Mouse (Mus musculus) adrenal gland, adult 8-10 months (tissue): ENCODE measurements around the gene Gm17334. TPM values are rescaled to one million over a fixed set of nuclear protein-coding genes. Genes with fewer than 3 reads are reported as not detected.
A peak's percentile ranks its signal among the peaks of the same experiment; 100 is the strongest.
"Not testable (repeated sequence)": the region's sequence is repeated elsewhere in the genome, so short reads cannot be mapped to it uniquely, and the experiment has no call there.

ENCODE experiments used
- DNase-seq: peaks from one replicate; pipeline ENCODE4 v3.0.0; 2022
- total RNA-seq, 4 experiments: library from RNA; stranded (reverse); gene quantifications; 2 replicates each; pipeline ENCODE4 v1.2.4; 2022

Gm17334 gene
- total RNA-seq, 4 experiments from 2014 or later = 0.84 to 1.5 (median 1.1) TPM

- peak; percentile 72 for DNase-seq
Measured at GRCm38 (mm10) chr11:53770125-53770791, 2.7 kb downstream of the Gm17334 start.

GRCm38 (mm10) chr11:53769760-53770124, 3.2 kb downstream of the Gm17334 start, which contains the start of gene Irf1:
Gene Irf1, plus strand, starts transcription at chr11:53770014.
- peak; percentile 94 for DNase-seq

GRCm38 (mm10) chr11:53769185-53769576, 3.8 kb downstream of the Gm17334 start:
- no peak for DNase-seq

- DNase-seq = no peak
Measured at GRCm38 (mm10) chr11:53768422-53769184, 4.4 kb downstream of the Gm17334 start.

DNA sequence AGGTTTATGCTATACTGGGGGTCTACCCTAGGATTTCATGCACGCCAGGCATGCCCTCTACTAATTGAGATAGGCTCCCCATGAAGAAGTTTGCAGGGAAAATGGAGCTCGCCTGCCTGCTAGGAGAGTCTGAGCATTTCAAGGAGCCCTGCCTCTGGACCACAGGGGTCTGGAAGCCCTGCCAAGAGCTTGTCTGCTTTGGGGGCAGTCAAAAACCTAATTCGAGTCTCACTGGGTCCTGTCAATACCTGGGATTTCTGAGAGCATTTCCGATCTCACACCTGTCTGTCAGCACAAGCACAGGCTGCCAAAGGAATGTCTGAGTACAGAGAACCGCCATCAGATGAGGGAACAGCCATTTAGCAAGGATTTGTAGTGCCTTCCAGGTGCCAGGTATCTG, 8.4 kb downstream of the Gm17334 start:
- DNase-seq = no peak

GRCm38 (mm10) chr11:53763496-53764140, 9.4 kb downstream of the Gm17334 start:
- peak; percentile 92 for DNase-seq

- DNase-seq = peak; percentile 92
Measured at GRCm38 (mm10) chr11:53762827-53763495, 10.0 kb downstream of the Gm17334 start.

DNA sequence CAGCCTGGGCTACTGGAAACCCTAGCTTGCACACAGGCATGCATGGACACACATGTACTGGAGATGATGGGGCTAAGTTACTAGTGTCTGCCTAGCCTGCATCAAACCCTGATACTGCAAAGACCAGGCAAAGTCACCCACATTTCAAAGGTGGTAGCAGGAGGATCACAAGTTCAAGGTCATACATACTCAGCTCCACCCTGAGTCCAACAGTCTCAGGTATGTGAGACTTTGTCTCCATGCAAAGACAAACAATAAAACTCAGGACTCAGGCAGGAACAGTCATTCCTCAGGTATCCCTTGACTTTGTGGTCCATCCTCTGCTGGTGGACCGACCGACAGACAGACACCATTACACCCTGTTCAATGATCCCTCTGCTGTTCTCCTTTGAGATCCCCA, 10.6 kb downstream of the Gm17334 start:
- no peak for DNase-seq

DNA sequence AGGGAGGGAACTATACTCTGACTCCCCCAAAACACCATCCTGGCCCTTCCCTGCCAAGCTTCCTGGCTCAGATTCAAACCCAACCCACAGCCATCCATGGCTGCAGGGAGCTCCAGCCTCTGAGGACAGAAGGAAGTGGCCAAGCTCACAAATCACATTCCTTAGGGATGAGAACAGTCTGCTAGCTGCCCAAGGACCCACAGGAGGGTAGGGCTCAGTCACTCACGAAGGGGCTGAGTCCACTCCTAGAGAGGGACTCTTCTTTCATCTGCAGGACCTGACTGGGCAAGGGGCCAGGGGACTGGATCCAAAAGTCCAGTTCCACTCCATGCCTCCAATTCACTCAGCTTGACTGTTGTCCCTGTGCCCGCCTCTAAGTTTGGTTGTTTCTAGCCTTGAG, 11.2 kb downstream of the Gm17334 start:
- peak; percentile 94 for DNase-seq

- DNase-seq = no peak
Measured at GRCm38 (mm10) chr11:53761284-53761683, 11.7 kb downstream of the Gm17334 start.

DNA sequence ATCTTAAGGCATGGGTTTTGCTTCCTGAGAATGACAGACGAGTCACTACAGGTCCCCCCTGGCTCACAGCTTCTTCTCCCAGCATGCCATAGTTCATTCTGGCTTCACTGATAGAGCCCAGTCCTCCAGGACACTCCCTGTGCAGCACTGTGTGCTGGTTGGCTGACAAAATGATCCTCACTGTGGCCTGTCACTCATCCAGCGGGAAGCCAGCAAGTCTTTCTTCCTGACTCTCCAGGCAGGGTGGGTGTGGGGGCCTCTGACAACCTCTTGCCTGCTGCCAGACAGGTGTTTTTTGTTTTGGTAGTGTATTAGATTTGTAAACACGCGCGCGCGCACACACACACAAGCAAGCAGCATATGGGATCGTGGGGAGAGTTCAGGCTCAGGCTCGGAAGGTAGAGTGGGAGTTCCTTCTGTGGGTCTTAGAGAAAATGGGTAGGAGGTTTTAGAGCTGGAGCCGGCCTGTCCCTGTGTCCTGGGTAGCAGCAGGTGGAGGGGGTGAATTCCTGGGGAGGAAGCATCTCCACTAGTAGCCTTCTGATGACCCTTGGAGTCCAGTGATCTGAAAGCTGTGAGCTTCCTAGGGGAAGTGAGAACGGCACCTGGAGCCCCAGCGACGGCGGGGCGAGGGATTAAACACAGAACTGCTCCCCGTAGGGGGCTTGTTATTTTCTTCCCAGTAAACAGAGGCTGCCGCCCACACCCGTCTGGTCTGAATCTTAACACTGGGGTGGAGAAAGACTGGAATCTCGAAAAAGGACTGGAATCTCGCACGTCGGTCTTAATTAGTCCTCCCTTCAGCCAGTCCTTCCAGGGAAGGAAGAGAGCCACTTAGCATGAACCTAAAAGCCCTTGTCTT, 13.2 kb downstream of the Gm17334 start:
- DNase-seq = no peak

DNA sequence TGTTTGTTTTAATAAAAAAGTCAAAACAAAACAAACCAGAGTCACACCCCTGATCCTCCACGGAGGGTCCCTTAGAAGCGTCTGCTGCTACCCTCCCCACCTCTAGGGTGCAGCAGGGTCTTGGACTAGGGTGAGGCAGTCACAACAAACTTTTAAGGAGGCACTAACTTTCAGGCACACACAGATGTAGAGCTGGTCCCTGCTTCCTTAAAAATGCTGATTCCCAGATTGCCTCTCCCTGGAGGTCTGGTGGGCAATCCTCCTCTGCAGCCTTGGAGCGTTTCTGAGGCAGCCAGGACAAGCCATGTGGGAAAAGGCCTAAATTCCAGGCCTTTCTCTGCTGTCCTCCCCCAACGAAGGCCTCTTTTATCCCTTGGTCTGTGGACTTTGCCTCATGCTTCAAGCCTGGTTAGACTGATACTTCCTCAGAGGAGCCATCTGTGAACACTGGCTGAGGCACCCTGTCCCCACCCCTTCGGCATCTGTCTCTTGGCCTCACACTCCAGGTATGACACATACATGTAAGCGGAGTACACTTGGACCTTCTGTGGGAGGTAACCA, 14.1 kb downstream of the Gm17334 start:
- DNase-seq = no peak

DNA sequence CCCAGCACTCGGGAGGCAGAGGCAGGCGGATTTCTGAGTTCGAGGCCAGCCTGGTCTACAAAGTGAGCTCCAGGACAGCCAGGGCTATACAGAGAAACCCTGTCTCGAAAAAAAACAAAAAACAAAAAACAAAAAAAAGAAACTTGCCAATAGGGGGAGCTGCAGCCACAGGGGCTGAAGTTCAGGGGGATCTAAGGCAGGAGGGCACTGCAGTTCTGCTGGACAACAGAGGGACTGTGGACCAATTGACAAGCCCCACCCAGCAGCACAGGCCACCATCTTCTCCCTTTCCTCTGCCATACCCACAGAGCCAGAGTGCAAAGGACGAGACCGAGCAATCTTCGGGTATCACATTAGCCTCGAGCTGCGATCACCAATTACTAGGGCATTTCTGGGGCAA, 15.0 kb downstream of the Gm17334 start:
- not testable (repeated sequence) for DNase-seq

DNA sequence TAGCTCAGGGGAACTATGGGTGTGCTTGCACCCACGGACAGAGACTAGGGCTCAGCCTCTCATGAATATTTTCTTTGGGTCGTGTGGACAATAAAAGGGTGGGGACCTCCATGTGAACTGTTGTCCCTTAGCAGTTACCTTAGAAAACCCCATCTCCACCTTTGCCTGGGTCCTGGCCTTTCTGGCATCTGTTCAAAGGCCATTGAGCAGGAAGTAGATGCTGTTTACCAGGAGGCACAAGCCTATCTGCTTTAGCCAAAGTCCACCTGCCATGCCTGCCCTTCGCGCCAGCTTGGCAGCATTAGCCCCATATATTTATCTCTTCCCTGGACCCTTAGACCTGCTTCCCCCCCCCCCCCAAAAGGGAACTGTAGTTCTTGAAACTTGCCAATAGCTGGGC, 15.4 kb downstream of the Gm17334 start:
- DNase-seq = no peak

DNA sequence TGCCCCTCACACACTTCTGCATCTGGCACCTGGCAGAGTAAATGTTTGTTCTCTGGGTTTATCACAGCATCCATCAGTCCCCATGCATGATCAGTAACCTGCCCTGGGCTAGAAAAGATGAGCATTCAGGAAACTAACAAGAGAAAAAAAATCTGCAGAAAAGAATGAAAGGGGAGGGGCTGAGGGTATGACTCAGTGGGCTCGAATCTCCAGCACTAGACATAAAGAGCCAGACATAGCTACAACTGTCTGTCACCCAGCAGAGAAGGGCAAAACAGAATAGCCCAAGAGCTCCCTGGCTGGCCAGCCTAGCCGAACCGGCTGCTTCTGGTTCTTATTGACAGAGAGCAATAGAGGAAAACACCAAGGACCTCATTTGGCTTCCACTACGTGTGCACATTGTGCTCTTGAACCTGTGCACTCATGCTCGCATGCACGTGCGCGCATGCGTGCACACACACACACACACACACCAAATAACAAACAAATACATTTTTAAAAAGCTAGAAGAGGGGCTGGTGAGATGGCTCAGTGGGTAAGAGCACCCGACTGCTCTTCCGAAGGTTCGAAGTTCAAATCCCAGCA, 17.9 kb downstream of the Gm17334 start:
- DNase-seq = no peak

DNA sequence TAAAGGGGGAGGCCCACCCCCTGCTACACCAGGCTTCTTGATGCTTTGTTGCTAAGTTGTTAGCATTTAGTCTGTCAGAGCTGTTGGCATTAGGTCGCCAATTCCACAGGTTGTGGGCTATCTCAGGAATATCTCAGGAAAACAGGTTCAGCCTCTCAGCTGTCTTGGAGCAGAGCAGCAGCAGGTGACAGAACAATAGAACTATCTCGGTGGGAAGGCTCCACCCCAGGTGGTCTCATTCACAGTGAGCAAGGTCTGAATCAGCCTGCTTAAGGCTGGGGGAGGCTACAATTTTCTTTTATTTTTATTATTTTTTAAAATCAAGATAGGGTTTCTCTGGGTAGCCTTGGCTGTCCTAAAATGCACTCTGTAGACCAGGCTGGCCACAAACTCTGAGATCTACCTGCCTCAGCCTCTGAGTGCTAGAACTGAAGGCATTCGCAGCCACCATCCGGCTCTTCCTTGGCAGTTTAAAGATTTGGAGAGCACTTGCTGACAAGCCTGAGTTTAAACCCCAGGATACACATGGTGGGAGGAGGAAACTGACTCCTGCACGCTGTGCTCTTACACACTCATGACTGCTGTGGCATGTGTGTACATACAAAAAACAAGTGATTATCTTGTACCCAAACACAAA, 23.2 kb downstream of the Gm17334 start:
- no peak for DNase-seq

GRCm38 (mm10) chr11:53749306-53749705, 23.7 kb downstream of the Gm17334 start:
- DNase-seq = no peak

GRCm38 (mm10) chr11:53748614-53749013, 24.4 kb downstream of the Gm17334 start:
- DNase-seq = no peak

- DNase-seq = no peak
Measured at GRCm38 (mm10) chr11:53747985-53748384, 25.0 kb downstream of the Gm17334 start.

DNA sequence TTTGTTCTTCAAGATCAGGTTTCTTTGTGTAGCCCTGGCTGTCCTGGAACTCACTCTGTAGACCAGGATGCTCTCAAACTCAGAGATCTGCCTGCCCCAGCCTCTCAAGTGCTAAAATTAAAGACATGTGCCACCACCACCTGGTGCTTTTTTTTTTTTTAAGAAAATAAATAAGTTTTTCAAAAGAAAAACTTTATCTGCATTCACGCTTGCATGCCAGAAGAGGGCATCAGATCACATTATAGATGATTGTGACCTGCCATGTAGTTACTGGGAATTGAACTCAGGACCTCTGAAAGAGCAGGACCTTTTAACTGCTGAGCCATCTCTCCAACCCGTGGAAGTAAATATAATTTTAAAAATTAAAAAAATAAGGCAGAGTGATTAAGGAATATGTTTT, 27.7 kb downstream of the Gm17334 start:
- DNase-seq = no peak

GRCm38 (mm10) chr11:53742353-53742752, 30.6 kb downstream of the Gm17334 start:
- no peak for DNase-seq
